Mouse (Mus musculus) lung, embryonic 14.5 days (tissue): ENCODE measurements around the gene Vcl. TPM values are rescaled to one million over a fixed set of nuclear protein-coding genes. Genes with fewer than 3 reads are reported as not detected.

ENCODE experiments used
- ATAC-seq: fragments of 200-750 bp; cut with Nextera tagmentation; 2 replicates; pipeline ENCODE4 v1.8.0; 2017; ENCODE audit warnings: mild to moderate bottlenecking, moderate TSS enrichment, moderate library complexity; ENCODE audit not compliant: insufficient read depth
- DNase-seq: peaks from one replicate; pipeline ENCODE4 v3.0.0-alpha.2; 2015
- H3K27ac ChIP-seq: fragments of 300-500 bp; sonication (generic); 2 replicates; pipeline ENCODE4 v1.5.1; 2014; ENCODE audit warnings: low read depth, mild to moderate bottlenecking, moderate library complexity
- H3K27me3 ChIP-seq: fragments of 300-500 bp; sonication (generic); 2 replicates; pipeline ENCODE4 v1.6.1; 2014; ENCODE audit warnings: low read length, control low read depth; ENCODE audit not compliant: insufficient read depth
- H3K36me3 ChIP-seq: fragments of 300-500 bp; sonication (generic); 2 replicates; pipeline ENCODE4 v1.6.1; 2014; ENCODE audit warnings: control low read depth; ENCODE audit not compliant: insufficient read depth
- H3K4me1 ChIP-seq: fragments of 300-500 bp; sonication (generic); 2 replicates; pipeline ENCODE4 v1.6.1; 2014; ENCODE audit warnings: antibody characterized with exemption, control low read depth; ENCODE audit not compliant: insufficient read depth
- H3K4me2 ChIP-seq: fragments of 300-500 bp; sonication (generic); 2 replicates; pipeline ENCODE4 v1.6.1; 2014; ENCODE audit warnings: mild to moderate bottlenecking
- H3K4me3 ChIP-seq: fragments of 300-500 bp; sonication (generic); 2 replicates; pipeline ENCODE4 v1.5.1; 2014; ENCODE audit warnings: low read depth, low read length
- H3K9ac ChIP-seq: fragments of 300-500 bp; sonication (generic); 2 replicates; pipeline ENCODE4 v1.6.1; 2014
- H3K9me3 ChIP-seq: fragments of 300-500 bp; sonication (generic); 2 replicates; pipeline ENCODE4 v1.6.1; 2016; ENCODE audit warnings: low read depth, low read length, control low read depth
- CTCF ChIP-seq: IDR thresholded peaks from 2 replicates; pipeline ENCODE4 v1.5.1; 2016; ENCODE audit warnings: antibody characterized with exemption, low read depth
- WGBS: fragments of 180-500 bp; shearing (Covaris S2); extraction: QIAGEN DNeasy Blood & Tissue Kit; methylation state at CpG from one replicate; pipeline ENCODE4 v1.1.7; 2014; 5-methylcytosine and 5-hydroxymethylcytosine counted together
- polyA plus RNA-seq: library from polyadenylated mRNA; unstranded; fragments of >200 nt; fragmentation: Nextera tagmentation; extraction: Ambion mirVana; gene quantifications from 2 replicates; pipeline ENCODE4 v1.2.1, GENCODE M21; 2014

Gene Vcl
- polyA plus RNA-seq, 1 experiment from 2014 or later, result 64.3 TPM

DNA sequence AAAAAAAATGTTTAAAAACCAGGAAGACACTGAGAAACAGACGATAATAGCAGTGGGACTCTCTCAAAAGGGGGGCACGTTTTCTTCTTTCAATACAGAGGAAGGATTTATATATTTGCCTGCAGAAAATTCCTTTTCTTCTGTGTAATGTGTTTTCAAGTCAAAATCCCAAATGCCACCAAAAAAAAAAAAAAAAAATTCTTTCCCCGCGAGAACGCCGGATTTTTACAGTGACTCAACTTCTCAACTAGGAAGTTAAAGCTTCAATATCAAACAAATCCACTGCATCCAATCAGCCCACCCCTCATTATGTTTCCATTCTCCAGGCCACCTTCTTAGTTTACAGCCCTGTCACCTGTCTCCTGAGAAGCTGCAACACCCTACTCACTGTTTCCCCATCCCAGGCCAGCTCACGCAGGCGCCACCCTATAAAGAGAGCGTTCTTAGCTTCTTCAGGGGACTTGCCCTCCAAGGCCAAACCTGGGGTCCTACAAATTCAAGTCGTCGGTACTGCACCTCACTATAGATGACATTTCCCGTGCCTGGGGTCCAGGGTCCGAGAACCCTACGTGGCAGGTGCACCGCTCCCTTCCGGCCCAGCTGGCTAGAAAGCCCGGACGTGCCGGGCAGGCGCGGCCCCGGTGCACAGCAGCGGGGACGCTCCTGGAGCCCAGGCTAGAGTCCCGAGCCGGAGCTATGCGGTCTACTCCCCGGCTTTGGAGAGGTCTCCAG is 122.3 kb downstream of the Vcl start:
- peak overlapping the region; percentile 88 for H3K4me3 ChIP-seq
- DNase-seq (no peak), ATAC-seq (peak; percentile 25)
- H3K9ac ChIP-seq, result peak overlapping the region; percentile 69
- TF ChIP-seq CTCF, result no peak
- 0 out of 2 replicates have a peak, but pooled peaks cover under 1% of the 10 kb centered on the region for H3K36me3 ChIP-seq
- peak overlapping the region; percentile 87 for H3K27ac ChIP-seq
- no peaks in the 10 kb centered on the region for H3K27me3 ChIP-seq
- H3K4me1 ChIP-seq, result 0 out of 2 replicates have a peak, but pooled peaks cover 5% of the 10 kb centered on the region
- 7% methylated on average over 28 of the region's 28 CpGs for WGBS
- H3K9me3 ChIP-seq, result no peaks in the 10 kb centered on the region
- H3K4me2 ChIP-seq, result peak overlapping the region; percentile 93

- ATAC-seq (peak; percentile 98), DNase-seq (peak; percentile 95)
- Histone ChIP-seq H3K36me3 (0 out of 2 replicates have a peak, but pooled peaks cover 8% of the 10 kb centered on the region), H3K9me3 (no peaks in the 10 kb centered on the region), H3K4me1 (0 out of 2 replicates have a peak, but pooled peaks cover 5% of the 10 kb centered on the region), H3K4me2 (peak within 1 kb of the TSS; percentile 93), H3K27ac (peak within 1 kb of the TSS; percentile 87), H3K4me3 (peak within 1 kb of the TSS; percentile 88), H3K27me3 (no peaks in the 10 kb centered on the region), H3K9ac (peak within 1 kb of the TSS; percentile 69)
- WGBS, result under 1% methylated on average over 47 of the region's 48 CpGs
- TF ChIP-seq CTCF, result no peak
Observed at GRCm38 (mm10) chr14:21052112-21052780, 123.0 kb downstream of the Vcl start, which contains the start of the genes Ap3m1 and Adk. Gene Ap3m1 (minus strand): TSS chr14:21052508. Gene Adk (plus strand): TSS chr14:21052574.

- Histone ChIP-seq H3K27ac (peak overlapping the region; percentile 87), H3K9ac (peak overlapping the region; percentile 69), H3K36me3 (0 out of 2 replicates have a peak, but pooled peaks cover 8% of the 10 kb centered on the region), H3K4me2 (peak overlapping the region; percentile 93), H3K27me3 (no peaks in the 10 kb centered on the region), H3K4me3 (peak overlapping the region; percentile 88), H3K9me3 (no peaks in the 10 kb centered on the region), H3K4me1 (0 out of 2 replicates have a peak, but pooled peaks cover 5% of the 10 kb centered on the region)
- peak; percentile 87 for DNase-seq
- under 1% methylated on average over 25 of the region's 25 CpGs for WGBS
- peak; percentile 83 for ATAC-seq
- peak; percentile 44 for TF ChIP-seq CTCF
Observed at GRCm38 (mm10) chr14:21052781-21053130, 123.6 kb downstream of the Vcl start.

DNA sequence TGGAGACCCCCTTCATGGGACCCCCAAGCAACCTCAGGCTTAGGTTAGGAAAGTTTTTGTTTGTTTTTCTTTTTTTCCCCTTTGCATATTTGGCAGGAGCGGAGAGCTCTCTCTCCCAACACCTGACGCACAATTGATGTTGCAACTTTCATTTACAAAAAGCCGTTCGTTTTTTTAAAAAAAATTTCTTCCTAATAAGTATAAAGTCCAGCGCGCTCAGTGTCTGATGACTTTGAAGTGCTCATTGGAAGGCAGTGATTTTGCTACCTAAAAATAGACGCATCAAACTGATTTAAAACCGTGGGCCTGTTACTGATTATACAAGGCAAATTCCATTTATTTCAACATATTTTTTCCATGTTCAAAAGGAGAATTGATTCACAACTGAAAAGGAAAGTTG is 124.0 kb downstream of the Vcl start:
- TF ChIP-seq CTCF, result no peak
- peak overlapping the region; percentile 69 for H3K9ac ChIP-seq

DNA sequence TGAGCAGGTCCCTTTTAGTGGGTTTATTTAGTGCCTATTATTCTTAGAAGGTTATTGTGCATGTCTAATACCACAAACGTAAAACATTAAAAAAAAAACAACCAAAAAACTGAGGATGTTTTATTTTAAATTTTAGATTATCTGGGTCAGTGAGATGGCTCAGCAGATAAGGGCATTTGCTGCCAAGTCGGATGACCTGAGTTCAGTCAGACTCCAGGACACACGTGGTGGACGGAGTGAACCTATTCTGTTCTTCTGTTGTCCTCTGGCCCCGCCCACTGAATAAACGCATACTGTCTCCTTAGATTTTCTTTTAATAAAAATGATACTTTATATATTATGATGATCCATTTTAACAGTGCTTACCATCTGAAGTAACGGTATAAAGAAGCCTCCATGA is 124.4 kb downstream of the Vcl start:
- H3K27ac ChIP-seq, result no peak overlapping the region
- H3K9me3 ChIP-seq, result no peaks in the 10 kb centered on the region
- no peak for ATAC-seq
- no peak for TF ChIP-seq CTCF
- no peaks in the 10 kb centered on the region for H3K27me3 ChIP-seq
- H3K9ac ChIP-seq, result no peak overlapping the region
- peak overlapping the region; percentile 88 for H3K4me3 ChIP-seq
- H3K4me2 ChIP-seq, result peak overlapping the region; percentile 93
- WGBS, result 43% methylated on average over 7 of the region's 7 CpGs
- no peak for DNase-seq
- 0 out of 2 replicates have a peak, but pooled peaks cover 5% of the 10 kb centered on the region for H3K4me1 ChIP-seq
- H3K36me3 ChIP-seq, result 0 out of 2 replicates have a peak, but pooled peaks cover 8% of the 10 kb centered on the region

More for the DNA sequence above, 124.0 kb downstream of the Vcl start:
- no peak for ATAC-seq
- H3K27ac ChIP-seq, result no peak overlapping the region; the same call in 1 of the 2 replicates
- no peaks in the 10 kb centered on the region for H3K9me3 ChIP-seq
- no peaks in the 10 kb centered on the region for H3K27me3 ChIP-seq
- H3K4me3 ChIP-seq, result peak overlapping the region; percentile 88
- peak overlapping the region; percentile 93 for H3K4me2 ChIP-seq
- 1% methylated on average over 8 of the region's 8 CpGs for WGBS
- DNase-seq, result peak; percentile 47
- 0 out of 2 replicates have a peak, but pooled peaks cover 5% of the 10 kb centered on the region for H3K4me1 ChIP-seq
- 0 out of 2 replicates have a peak, but pooled peaks cover 8% of the 10 kb centered on the region for H3K36me3 ChIP-seq

- Histone ChIP-seq H3K4me2 (no peak overlapping the region), H3K27me3 (no peaks in the 10 kb centered on the region), H3K36me3 (0 out of 2 replicates have a peak, but pooled peaks cover 8% of the 10 kb centered on the region), H3K9me3 (no peaks in the 10 kb centered on the region), H3K27ac (no peak overlapping the region), H3K4me3 (no peak overlapping the region), H3K4me1 (0 out of 2 replicates have a peak, but pooled peaks cover 5% of the 10 kb centered on the region), H3K9ac (no peak overlapping the region)
- 77% methylated on average over 2 of the region's 2 CpGs for WGBS
- ATAC-seq, result no peak
- no peak for TF ChIP-seq CTCF
- DNase-seq, result no peak
Observed at GRCm38 (mm10) chr14:21058972-21059371, 129.8 kb downstream of the Vcl start.
